ENCODE assay signal across 14 mouse cellular contexts in the genomic region with DNA sequence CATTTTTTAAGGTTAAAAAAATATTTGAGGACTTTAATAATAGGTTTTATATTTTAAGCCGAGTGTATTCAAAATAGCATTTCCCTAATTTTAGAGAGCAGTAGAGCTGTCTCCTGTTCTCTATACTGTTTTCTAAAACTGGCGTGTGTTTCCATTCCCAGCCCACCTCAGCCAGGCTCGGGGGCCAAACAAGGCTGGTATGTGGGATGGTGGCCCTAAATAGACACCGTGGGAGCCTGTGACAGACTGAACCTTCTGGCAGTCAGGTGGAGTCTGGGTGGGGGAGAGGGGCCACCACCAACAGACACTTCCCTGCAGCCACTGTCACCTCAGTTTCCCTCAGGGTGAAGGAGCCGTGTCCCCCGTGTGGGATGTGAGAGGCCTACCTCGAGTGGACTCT.
A peak's percentile ranks its signal among the peaks of the same experiment; 100 is the strongest.
DNase-seq lines count a peak whose midpoint lies in the region; ATAC-seq lines count a peak whose summit lies in the region.
"Had no signal": no experiment of that assay in that cellular context is flagged by ENCODE, and none has a peak within 500 bp of the region (broad histone marks: within the 10 kb centered on the region; RNA-seq: fewer than 3 reads in every experiment).

No protein-coding gene starts in this region.

- no peak for DNase-seq in frontal cortex, postnatal 25 days (ENCODE audit: low spot score in 2 of 2)
- peak; percentile 79 for DNase-seq in brain, adult 2 months (ENCODE audit: low read depth, low spot score)
- peak; percentile 41 to 51 for DNase-seq in left cerebral cortex, postnatal 36 days (ENCODE audit: low spot score in 2 of 2)
- DNase-seq in right cerebral cortex, postnatal 25 days: peak; percentile 32
- DNase-seq in urinary bladder, postnatal 10 days (ENCODE audit: low spot score): no peak
- DNase-seq: adrenal gland, postnatal 10 days; cerebellum, adult 18-20 months; cerebellum, adult 9-11 months; cerebellum, postnatal 36 days; gastrocnemius, adult 2 months; gastrocnemius, postnatal 25 days had no signal

- intact Hi-C loops in left cerebral cortex, postnatal 36 days (cut with DNase I): no loop called here

- ATAC-seq in frontal cortex, adult (ENCODE audit: low TSS enrichment): peak; percentile 86
- ATAC-seq in inflammation-experienced regulatory T-cells, adult 6 months: no peak
- ATAC-seq: forebrain, embryonic 15.5 days had no signal

Comparison
In these comparisons a context has a peak if more than half of its experiments do, and no peak if none do; other contexts are left out.
1. DNase-seq: peak in brain, adult 2 months (single experiment), left cerebral cortex, postnatal 36 days (2 of 2) and right cerebral cortex, postnatal 25 days (single experiment); none in frontal cortex, postnatal 25 days (0 of 2) and urinary bladder, postnatal 10 days (single experiment).